Mouse (Mus musculus) testis, adult 2 months (tissue): ENCODE measurements around the gene Dgkg.

ENCODE experiments used
- CTCF ChIP-seq: fragments of 200-500 bp; IDR thresholded peaks from 2 replicates; pipeline ENCODE4 v1.5.1; 2012; ENCODE audit warnings: low read depth, mild to moderate bottlenecking, inconsistent platforms, low read length, moderate library complexity; ENCODE audit not compliant: control insufficient read depth, insufficient read depth, insufficient replicate concordance
- POLR2A ChIP-seq: fragments of 200-500 bp; IDR thresholded peaks from 2 replicates; pipeline ENCODE4 v1.6.1; 2012; ENCODE audit warnings: low read depth, mild to moderate bottlenecking, inconsistent platforms, low read length, moderate library complexity; ENCODE audit not compliant: control insufficient read depth

GRCm38 (mm10) chr16:22517431-22518384, 139.3 kb downstream of the Dgkg start:
- TF ChIP-seq POLR2A = no peak
- no peak for TF ChIP-seq CTCF
